Mouse (Mus musculus): ENCODE measurements at regions not wholly inside any gene's neighbourhood (a gene's known extent, or its start where the extent isn't known, plus 50 kb on each side); places are given as distances from the start of the nearest gene placed in this dataset.

DNA sequence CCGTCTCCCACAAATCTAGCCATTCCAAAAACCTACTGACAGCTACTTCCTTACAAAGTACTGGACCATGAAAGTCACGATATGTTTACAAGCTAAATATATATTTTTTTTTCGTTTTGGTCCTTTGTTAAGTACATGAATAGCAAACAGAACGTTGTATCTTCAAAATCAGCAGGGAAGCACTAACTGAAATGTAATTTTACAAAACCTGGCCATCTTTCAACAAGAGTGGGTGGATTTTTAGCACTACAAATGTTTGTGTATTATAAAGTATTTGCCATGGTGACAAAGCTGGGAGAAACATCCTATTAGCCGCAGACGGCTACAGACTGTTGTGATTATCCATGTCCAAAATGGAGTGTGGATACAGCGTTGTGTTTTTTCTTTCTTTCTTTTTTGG, 233.1 kb upstream of the Tank start:
- no peak for TF ChIP-seq CTCF (IDR thresholded peaks at IDR 0.05; ENCODE audit: low read depth, low read length)
- no peak for TF ChIP-seq GATA1 (IDR thresholded peaks at IDR 0.05; ENCODE audit: borderline replicate concordance, low read length)
- no peak for TF ChIP-seq TAL1 (conservative IDR thresholded peaks at IDR 0.05; ENCODE audit: low read depth, low read length)
- no peak for TF ChIP-seq GATA2 (IDR thresholded peaks at IDR 0.05; ENCODE audit: borderline replicate concordance, low read depth, low read length)
